Mouse (Mus musculus): ENCODE results near the gene BC004004. TPM values are rescaled to one million over a fixed set of nuclear protein-coding genes. Genes with fewer than 3 reads are reported as not detected.
A peak's percentile ranks its signal among the peaks of the same experiment; 100 is the strongest.

BC004004 gene
- 130 TPM for polyA plus RNA-seq (2021)

DNA sequence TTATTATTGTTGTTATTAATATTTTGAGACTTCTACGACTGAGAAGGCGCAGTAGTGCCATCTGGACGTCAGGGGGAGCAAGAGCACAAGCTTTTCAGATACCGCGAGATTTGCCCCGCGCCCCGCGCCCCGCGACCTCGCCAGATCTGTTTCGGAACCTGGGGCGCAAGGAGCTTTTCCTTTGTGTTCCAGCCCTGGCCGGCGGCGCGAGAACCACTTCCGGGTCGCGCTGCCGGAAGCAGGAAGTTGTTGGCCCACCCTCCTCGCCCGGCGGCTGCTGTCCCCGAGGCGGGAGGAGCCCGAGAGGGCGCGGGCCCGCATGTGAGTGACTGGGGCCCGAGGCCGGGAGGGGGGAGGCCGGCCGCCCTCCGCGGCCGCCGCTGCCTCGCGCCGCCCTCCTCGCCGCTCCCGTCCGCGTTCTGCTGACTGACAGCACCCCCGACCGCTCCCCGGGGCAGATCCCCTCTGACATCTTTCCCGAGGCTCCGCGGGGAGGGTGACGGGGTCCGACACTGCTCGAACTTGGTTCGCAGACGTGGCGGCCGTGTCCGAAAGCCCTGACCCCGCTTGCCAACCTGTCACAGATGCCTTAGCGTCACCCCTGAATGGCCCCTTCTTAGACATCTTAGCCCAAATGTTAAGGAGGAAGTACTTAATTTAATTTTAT is at the start of gene BC004004:
BC004004 (plus strand) TSS at position 107 of the 667 bp plus-strand sequence.
- no peaks in the 10 kb centered on the region for H3K27me3 ChIP-seq
- in situ Hi-C loops (cut with MboI; ENCODE audit: low pct_unique_long_range_greater_than_20kb) = loop anchor here (10.0 kb wide), 1 partner anchor 246 kb away; no protein-coding TSS in a partner anchor
- CTCF ChIA-PET = interaction anchor here (0.6 to 2.5 kb wide), 14 partner anchors 9 to 102 kb away, joined by 3 to 14 read pairs (median 4); partner anchors contain the start of gene Mtch1
- peak; percentile 94 for TF ChIP-seq CTCF (IDR thresholded peaks at IDR 0.05)
- POLR2A ChIA-PET = interaction anchor here (1.0 kb wide), 1 partner anchor 103 kb away, joined by 3 read pairs; no protein-coding TSS in a partner anchor
- DNase-seq (ENCODE audit: low read depth, low spot score) = peak; percentile 51
- ATAC-seq = peak; percentile 63

DNA sequence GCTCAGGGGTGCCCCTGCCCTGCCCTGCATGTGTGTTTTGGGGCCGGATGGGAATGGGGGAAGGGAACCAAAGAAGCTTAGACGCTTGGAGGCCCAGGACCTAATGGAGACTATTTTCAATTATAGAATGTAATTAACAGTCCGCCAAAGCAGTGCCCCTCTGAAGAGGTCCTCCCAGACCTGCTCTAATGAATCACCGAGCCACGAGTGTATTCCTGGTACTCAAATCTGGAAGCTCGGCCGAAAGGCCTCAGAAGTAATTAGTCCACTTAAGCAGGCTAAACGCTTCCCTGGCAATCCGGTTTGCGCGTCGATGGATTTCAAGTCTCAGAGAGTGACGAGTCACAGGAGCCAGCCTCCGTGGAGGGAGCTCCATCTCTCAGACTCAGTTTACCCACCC is 48.0 kb upstream of the BC004004 start:
- CTCF ChIA-PET = interaction anchor here (1.2 kb wide), 1 partner anchor 11 kb away, joined by 3 read pairs; no protein-coding TSS in a partner anchor
- in situ Hi-C loops (cut with MboI; ENCODE audit: low pct_unique_long_range_greater_than_20kb) = no loop called here

DNA sequence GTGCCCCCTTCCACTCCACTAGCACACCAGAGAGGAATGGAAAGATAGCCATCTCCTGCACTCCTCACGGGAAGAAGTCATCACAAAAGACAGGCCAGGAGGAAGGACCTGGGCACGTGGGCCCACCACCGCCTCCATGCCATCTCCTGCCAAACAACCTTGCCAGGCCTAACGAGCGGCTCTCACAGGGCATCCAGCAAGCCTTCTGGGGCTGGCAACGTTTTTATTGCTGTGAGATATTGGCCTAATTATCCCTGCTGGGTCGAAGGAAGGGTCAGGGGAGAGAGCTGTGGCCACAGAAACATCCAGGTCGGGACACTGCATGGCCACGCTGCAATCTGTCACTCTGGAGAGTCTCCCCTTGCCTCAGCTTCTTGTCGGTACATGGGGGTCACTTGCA is 37.5 kb upstream of the BC004004 start:
- H3K27me3 ChIP-seq = peaks cover 2% of the 10 kb centered on the region
- in situ Hi-C loops (cut with MboI; ENCODE audit: low pct_unique_long_range_greater_than_20kb) = no loop called here
- TF ChIP-seq CTCF (IDR thresholded peaks at IDR 0.05) = no peak
- ATAC-seq (no peak), DNase-seq (ENCODE audit: low read depth, low spot score) (no peak)
- ChIA-PET POLR2A (no interaction called here), CTCF (interaction anchor here (1.3 kb wide), 1 partner anchor 10 kb away, joined by 3 read pairs; no protein-coding TSS in a partner anchor)

More for the DNA sequence above, 48.0 kb upstream of the BC004004 start:
- no peaks in the 10 kb centered on the region for H3K27me3 ChIP-seq
- no peak for ATAC-seq
- POLR2A ChIA-PET = no interaction called here
- no peak for DNase-seq (ENCODE audit: low read depth, low spot score)
- no peak for TF ChIP-seq CTCF (IDR thresholded peaks at IDR 0.05)

DNA sequence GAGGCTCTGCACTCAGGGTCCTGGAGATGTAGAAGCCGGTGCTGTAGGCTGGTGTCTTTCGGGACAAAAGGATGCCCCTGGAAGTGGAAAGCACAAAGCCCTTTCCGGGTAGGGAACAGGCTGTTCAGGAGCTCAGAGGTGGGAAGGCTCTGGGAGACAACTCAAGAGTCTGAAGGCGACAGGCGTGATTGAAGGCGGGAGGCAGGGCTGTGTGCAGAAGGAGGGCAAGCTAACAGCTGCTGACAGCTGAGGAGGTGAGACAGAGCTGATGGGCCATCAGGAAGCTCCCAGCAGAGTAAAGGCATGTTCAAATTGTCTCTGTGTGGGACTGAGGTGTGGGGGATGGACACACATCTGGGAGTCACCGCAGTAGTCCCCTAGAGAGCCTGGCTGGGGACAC is 32.5 kb upstream of the BC004004 start:
- TF ChIP-seq CTCF (IDR thresholded peaks at IDR 0.05) = no peak
- peaks cover 31% of the 10 kb centered on the region for H3K27me3 ChIP-seq
- in situ Hi-C loops (cut with MboI; ENCODE audit: low pct_unique_long_range_greater_than_20kb) = no loop called here
- no peak for ATAC-seq
- ChIA-PET POLR2A (no interaction called here), CTCF (no interaction called here)
- DNase-seq (ENCODE audit: low read depth, low spot score) = no peak

DNA sequence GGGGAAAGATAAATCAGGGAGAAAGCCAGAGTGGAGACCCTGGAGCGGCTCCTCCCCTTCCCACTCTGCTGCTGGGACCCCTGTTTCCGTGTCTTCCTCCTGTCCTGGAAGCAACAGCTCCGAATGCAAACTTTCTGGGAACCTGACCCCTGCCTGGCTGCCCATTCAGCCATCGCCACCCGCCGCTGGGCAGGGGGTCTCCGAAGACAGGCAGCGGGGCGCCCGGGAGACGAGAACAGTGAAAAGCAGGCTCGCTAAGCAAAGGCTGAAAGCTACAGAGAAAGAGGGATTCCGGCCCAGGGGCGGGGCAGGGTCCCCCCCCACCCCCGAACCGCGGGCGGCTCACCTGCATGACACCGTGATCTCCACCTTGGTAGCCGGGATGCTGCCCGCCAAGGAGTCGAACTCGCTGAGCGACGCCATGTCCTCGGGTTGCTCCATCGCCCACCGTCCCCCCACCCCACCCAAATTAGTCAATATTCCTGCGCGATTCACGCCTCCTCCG is 31.3 kb upstream of the BC004004 start:
- TF ChIP-seq CTCF (IDR thresholded peaks at IDR 0.05) = no peak
- ChIA-PET CTCF (no interaction called here), POLR2A (no interaction called here)
- ATAC-seq = no peak
- in situ Hi-C loops (cut with MboI; ENCODE audit: low pct_unique_long_range_greater_than_20kb) = no loop called here
- H3K27me3 ChIP-seq = peaks cover 31% of the 10 kb centered on the region
- DNase-seq (ENCODE audit: low read depth, low spot score) = no peak

DNA sequence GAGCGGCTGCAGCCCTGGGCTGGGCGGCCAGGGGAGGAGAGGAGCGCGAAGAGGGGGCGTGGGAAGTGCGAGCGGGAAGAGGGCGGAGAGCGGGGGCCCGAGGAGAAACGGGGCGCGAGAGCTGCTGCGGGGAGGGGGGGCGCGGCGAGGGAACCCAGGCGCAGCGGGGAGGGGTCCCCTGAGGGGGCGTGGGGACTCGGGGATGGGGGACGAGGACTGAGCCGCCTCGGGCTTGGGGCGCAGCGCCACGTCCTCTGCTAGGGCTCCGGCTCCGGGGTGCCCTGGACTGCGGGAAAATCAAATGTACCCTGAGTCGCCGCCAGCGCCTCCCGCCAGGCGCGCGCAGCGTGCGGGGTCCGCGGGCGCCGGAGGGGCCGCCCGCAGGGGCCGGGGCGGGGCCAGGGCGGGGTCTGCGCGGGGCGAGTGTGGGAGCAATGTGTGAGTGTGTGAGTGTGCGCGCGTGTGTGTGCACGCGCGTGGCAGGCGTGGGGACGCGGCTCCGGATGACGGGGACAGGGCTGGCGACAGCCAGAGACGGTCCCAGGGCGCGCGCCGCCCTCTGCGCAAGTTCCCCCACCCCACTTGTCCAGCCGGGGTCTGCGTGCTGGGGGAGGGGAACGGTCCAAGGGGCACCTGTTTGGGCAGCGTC is 30.7 kb upstream of the BC004004 start, which contains the start of gene Cpne5:
Cpne5 (minus strand) TSS at position 396 of the 649 bp plus-strand sequence.
- in situ Hi-C loops (cut with MboI; ENCODE audit: low pct_unique_long_range_greater_than_20kb) = no loop called here
- TF ChIP-seq CTCF (IDR thresholded peaks at IDR 0.05) = no peak
- CTCF ChIA-PET = no interaction called here
- DNase-seq (ENCODE audit: low read depth, low spot score) (no peak), ATAC-seq (no peak)
- H3K27me3 ChIP-seq = peaks cover 31% of the 10 kb centered on the region
- POLR2A ChIA-PET = no interaction called here

DNA sequence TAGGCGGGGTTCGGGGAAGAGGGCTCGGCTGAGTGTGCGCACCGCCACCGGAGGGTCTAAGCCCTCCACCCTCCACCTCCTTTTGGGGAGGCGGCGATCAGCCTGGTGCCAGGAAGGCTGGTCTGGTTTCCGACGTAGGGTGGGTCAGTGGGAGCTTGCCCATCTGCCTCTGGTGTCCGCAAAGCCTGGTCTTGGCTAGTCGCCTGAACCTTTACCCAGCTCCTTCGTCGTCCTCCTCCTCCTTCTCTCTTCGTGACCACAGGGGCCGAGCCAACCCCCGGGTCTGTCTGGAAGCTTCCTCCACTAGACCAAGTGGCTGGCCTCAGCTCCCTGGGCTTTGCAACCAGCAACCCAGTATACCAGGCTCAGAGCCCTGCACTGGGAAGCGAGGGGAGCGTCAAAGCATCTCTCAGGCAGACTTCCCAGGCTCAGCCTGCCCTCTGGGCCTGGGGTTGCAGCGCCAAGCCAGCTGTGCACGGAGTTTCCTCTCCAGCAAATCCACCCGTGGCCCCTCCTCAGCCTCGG is 30.1 kb upstream of the BC004004 start:
- ChIA-PET POLR2A (no interaction called here), CTCF (no interaction called here)
- no peak for ATAC-seq
- in situ Hi-C loops (cut with MboI; ENCODE audit: low pct_unique_long_range_greater_than_20kb) = no loop called here
- no peak for DNase-seq (ENCODE audit: low read depth, low spot score)
- no peak for TF ChIP-seq CTCF (IDR thresholded peaks at IDR 0.05)
- peaks cover 34% of the 10 kb centered on the region for H3K27me3 ChIP-seq

DNA sequence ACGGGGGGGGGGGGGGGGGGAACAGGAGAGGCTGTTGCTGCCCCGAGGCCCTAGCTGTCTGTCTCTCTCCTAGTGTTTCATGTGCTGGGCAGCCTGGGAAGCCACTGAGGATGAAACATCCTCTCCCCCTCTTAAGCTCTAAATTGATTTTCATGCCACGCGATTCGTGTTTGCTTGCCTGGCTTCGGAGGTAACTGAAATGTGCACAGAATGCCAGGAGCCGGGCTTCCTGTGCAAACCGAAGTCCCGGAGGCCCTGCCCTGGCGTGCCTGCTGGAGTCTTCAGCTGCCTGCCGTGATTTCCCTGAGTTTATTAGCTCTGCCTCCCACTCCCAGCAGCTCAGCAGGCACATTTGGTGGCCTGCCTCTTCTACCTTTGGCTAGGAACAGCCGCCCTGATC is 23.7 kb upstream of the BC004004 start:
- peaks cover 4% of the 10 kb centered on the region for H3K27me3 ChIP-seq
- ChIA-PET POLR2A (no interaction called here), CTCF (interaction anchor here (1.0 to 1.5 kb wide), 4 partner anchors 11 to 126 kb away, joined by 3 to 4 read pairs (median 3); no protein-coding TSS in a partner anchor)
- DNase-seq (ENCODE audit: low read depth, low spot score) = no peak
- in situ Hi-C loops (cut with MboI; ENCODE audit: low pct_unique_long_range_greater_than_20kb) = loop anchor here (5.0 kb wide), 2 partner anchors 68 to 198 kb away; no protein-coding TSS in a partner anchor
- TF ChIP-seq CTCF (IDR thresholded peaks at IDR 0.05) = no peak
- no peak for ATAC-seq

DNA sequence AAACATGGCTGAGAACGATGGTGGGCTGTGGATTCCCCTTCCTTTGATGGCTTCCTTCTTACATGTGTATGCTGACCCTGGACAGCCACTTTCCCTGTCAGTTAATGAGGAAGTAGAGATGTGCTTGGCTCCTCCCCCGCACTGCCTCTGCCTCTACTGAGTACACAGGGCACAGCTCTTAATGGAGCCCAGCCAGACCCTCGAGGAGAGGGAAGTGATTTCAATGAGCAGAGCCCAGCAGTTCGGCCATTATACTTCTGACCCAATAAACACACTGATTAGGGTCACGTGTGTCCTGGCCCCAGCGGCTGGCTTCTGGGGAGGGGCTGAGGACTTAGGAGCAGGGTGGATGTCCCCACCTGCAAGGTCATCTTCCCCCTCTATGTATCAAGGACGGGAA is 22.9 kb upstream of the BC004004 start:
- H3K27me3 ChIP-seq = peaks cover 2% of the 10 kb centered on the region
- no peak for DNase-seq (ENCODE audit: low read depth, low spot score)
- ChIA-PET CTCF (interaction anchor here (0.8 to 2.0 kb wide), 11 partner anchors 12 to 230 kb away, joined by 3 to 12 read pairs (median 5); no protein-coding TSS in a partner anchor), POLR2A (no interaction called here)
- ATAC-seq = no peak
- no peak for TF ChIP-seq CTCF (IDR thresholded peaks at IDR 0.05)
- in situ Hi-C loops (cut with MboI; ENCODE audit: low pct_unique_long_range_greater_than_20kb) = loop anchor here (5.0 kb wide), 2 partner anchors 68 to 198 kb away; no protein-coding TSS in a partner anchor

DNA sequence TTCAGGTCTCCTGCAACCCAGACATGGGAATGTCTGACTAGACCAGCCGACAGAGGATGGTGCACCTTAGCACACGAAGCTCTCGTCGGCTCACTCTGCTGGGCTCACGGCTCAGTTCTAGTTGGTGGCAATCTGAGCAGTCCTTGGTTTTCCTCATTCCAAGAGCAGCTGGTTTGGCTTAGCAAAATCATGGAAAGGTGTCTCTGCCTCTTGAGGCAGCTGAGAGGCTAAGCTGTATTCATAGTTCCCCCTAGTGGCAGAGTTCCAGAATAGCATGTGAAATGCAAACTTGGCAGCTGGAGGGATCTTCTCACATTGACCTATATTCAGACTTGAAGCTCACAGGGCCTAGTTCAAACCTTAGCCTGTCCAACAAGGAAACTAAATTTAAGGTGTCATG is 22.0 kb upstream of the BC004004 start:
- ATAC-seq (peak; percentile 35), DNase-seq (ENCODE audit: low read depth, low spot score) (peak; percentile 55)
- ChIA-PET CTCF (interaction anchor here (0.7 to 2.0 kb wide), 23 partner anchors 10 to 319 kb away, joined by 3 to 12 read pairs (median 3); no protein-coding TSS in a partner anchor), POLR2A (interaction anchor here (0.6 kb wide), 1 partner anchor 461 kb away, joined by 4 read pairs; no protein-coding TSS in a partner anchor)
- no peak for TF ChIP-seq CTCF (IDR thresholded peaks at IDR 0.05)
- H3K27me3 ChIP-seq = peaks cover 2% of the 10 kb centered on the region
- in situ Hi-C loops (cut with MboI; ENCODE audit: low pct_unique_long_range_greater_than_20kb) = loop anchor here (5.0 kb wide), 2 partner anchors 69 to 199 kb away; no protein-coding TSS in a partner anchor
